Mouse (Mus musculus) forebrain, postnatal 0 days (tissue): Measurements from ENCODE around the gene Mapre3. TPM values are rescaled to one million over a fixed set of nuclear protein-coding genes. Genes with fewer than 3 reads are reported as not detected.

Source experiments
- ATAC-seq: fragments of 200-750 bp; cut with Nextera tagmentation; 2 replicates; pipeline ENCODE4 v1.8.0; 2017; ENCODE audit warnings: mild to moderate bottlenecking, moderate library complexity
- DNase-seq: peaks from one replicate; pipeline ENCODE4 v3.0.0-alpha.2; 2015
- H3K27ac ChIP-seq: fragments of 300-500 bp; sonication (generic); 2 replicates; pipeline ENCODE4 v1.5.1; 2014; ENCODE audit warnings: low read depth, mild to moderate bottlenecking, antibody characterized with exemption, low read length, moderate library complexity, mixed read lengths
- H3K27me3 ChIP-seq: fragments of 300-500 bp; sonication (generic); 2 replicates; pipeline ENCODE4 v1.6.1; 2014; ENCODE audit warnings: mild to moderate bottlenecking, low read length, mixed read lengths; ENCODE audit not compliant: insufficient read depth
- H3K36me3 ChIP-seq: fragments of 300-500 bp; sonication (generic); 2 replicates; pipeline ENCODE4 v1.6.1; 2014; ENCODE audit warnings: mild to moderate bottlenecking, moderate library complexity; ENCODE audit not compliant: insufficient read depth
- H3K4me1 ChIP-seq: fragments of 300-500 bp; sonication (generic); 2 replicates; pipeline ENCODE4 v1.6.1; 2014; ENCODE audit warnings: antibody characterized with exemption; ENCODE audit not compliant: insufficient read depth
- H3K4me2 ChIP-seq: fragments of 300-500 bp; sonication (generic); 2 replicates; pipeline ENCODE4 v1.6.1; 2014; ENCODE audit warnings: low read depth, mild to moderate bottlenecking, moderate library complexity
- H3K4me3 ChIP-seq: fragments of 300-500 bp; sonication (generic); 2 replicates; pipeline ENCODE4 v1.5.1; 2014; ENCODE audit warnings: low read depth, low read length, mixed read lengths
- H3K9ac ChIP-seq: fragments of 300-500 bp; sonication (generic); 2 replicates; pipeline ENCODE4 v1.6.1; 2014; ENCODE audit warnings: mild to moderate bottlenecking
- H3K9me3 ChIP-seq: fragments of 300-500 bp; sonication (generic); 2 replicates; pipeline ENCODE4 v1.6.1; 2016; ENCODE audit warnings: low read length
- CTCF ChIP-seq: sonication (generic); IDR thresholded peaks from 2 replicates; pipeline ENCODE4 v1.5.1; 2016; ENCODE audit warnings: antibody characterized with exemption, control low read depth, low read depth
- WGBS: fragments of 180-500 bp; shearing (Covaris S2); extraction: QIAGEN DNeasy Blood & Tissue Kit; methylation state at CpG from one replicate; pipeline ENCODE4 v1.1.7; 2014; 5-methylcytosine and 5-hydroxymethylcytosine counted together
- polyA plus RNA-seq: library from polyadenylated mRNA; unstranded; fragments of >200 nt; fragmentation: Nextera tagmentation; extraction: Ambion mirVana; gene quantifications from 2 replicates; pipeline ENCODE4 v1.2.1, GENCODE M21; 2015
- total RNA-seq: library from RNA; depleted of rRNA; stranded (reverse); fragments of >200 nt; gene quantifications from 2 replicates; pipeline ENCODE4 v1.2.3, GENCODE M21; 2014; rRNA removed

The Mapre3 gene
- total RNA-seq (48.2 and 55.0 TPM in 2 replicates), polyA plus RNA-seq (113 and 141 TPM in 2 replicates)

DNA sequence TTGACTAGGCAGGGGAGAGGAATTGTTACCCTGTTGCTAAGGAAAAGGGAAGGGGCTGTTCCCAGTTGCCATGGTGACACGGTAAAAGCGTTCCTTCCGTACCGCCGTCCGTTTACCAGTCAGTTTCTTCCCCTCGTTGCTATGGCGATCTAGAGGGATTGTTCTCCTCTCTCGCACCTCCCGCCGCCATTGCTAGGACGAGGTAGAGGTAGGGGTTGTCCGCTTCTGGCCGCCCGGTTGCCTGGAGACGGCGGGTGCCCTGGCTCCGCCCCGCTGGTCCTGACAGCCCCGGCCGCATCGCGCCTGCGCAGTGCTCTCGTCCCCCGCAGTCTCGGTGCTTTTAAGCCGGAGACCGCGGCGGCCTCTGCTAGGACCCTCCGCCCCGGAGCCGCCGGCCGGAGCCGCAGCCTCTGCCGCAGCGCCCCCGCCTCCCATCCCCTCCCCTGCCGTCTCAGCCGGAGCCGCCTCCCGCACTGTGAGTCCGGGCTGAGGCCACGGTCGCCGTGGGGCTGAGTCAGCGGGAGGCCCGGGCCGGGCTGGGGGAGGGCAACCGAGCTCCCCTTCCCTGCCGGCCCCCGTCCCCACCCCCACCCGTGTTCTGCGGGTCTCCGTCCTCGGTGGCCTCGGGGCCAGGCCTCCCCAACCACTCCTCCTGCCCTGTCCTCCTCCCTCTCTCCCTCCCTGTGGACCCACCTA lies at the start of gene Mapre3:
Gene Mapre3, plus strand, starts transcription at position 218 of the 696 bp plus-strand sequence.
- H3K27ac ChIP-seq: peak within 1 kb of the TSS; percentile 90
- ATAC-seq (peak; percentile 97), DNase-seq (peak; percentile 95)
- no peaks in the 10 kb centered on the region for H3K36me3 ChIP-seq
- no peaks in the 10 kb centered on the region; the same call in 1 of the 2 replicates for H3K27me3 ChIP-seq
- no peak for TF ChIP-seq CTCF
- peak within 1 kb of the TSS; percentile 93 for H3K4me3 ChIP-seq
- peak within 1 kb of the TSS; percentile 86 for H3K4me2 ChIP-seq
- peaks cover 24% of the 10 kb centered on the region for H3K4me1 ChIP-seq
- WGBS: under 1% methylated on average over 50 of the region's 59 CpGs
- H3K9me3 ChIP-seq: no peaks in the 10 kb centered on the region
- H3K9ac ChIP-seq: peak within 1 kb of the TSS; percentile 84

DNA sequence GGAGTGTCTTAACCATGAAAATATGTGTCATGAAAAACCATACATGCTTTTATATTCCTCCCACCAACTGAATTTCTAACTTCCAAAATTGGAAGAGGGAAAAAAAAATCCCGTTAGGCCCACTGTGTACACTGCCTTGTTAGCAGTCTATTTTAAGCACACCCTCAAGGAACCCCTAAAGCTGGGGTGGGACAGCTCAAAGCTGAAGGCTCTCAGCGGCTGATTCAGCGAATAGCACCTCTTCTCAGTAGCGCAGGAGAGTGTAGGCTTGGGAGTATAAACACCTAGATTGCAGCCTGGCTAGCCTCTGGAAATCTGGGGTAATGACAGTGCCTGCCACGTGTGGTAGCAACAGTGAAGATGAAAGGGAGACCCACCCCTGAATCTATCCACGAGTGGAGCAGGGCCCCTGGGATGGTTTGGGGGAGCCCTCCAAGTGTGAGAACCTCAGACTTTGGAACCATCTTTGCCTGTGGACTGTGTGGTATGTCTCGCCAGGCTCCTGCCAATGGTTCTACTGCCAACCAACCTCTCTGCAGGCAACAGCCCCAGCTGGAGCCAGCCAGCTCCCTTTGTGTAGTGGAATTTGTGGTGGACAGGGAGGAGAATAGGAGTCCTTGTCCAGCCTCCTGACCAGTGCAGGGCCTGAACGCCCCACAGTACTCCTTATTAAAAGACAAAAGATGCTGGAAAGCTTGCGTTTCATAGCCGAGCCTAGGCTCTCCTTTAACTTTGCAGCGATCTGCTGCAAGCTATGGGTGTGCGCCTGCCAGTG lies 48.7 kb upstream of the Mapre3 start:
- H3K4me1 ChIP-seq: peaks cover 44% of the 10 kb centered on the region
- no peak overlapping the region for H3K4me2 ChIP-seq
- H3K27me3 ChIP-seq: no peaks in the 10 kb centered on the region
- H3K4me3 ChIP-seq: no peak overlapping the region
- TF ChIP-seq CTCF: no peak
- ATAC-seq: peak; percentile 17
- H3K36me3 ChIP-seq: peaks cover 21% of the 10 kb centered on the region
- no peak overlapping the region for H3K9ac ChIP-seq
- peak overlapping the region; percentile 51 for H3K27ac ChIP-seq
- H3K9me3 ChIP-seq: no peaks in the 10 kb centered on the region
- 41% methylated on average over 12 of the region's 12 CpGs for WGBS
- no peak for DNase-seq

DNA sequence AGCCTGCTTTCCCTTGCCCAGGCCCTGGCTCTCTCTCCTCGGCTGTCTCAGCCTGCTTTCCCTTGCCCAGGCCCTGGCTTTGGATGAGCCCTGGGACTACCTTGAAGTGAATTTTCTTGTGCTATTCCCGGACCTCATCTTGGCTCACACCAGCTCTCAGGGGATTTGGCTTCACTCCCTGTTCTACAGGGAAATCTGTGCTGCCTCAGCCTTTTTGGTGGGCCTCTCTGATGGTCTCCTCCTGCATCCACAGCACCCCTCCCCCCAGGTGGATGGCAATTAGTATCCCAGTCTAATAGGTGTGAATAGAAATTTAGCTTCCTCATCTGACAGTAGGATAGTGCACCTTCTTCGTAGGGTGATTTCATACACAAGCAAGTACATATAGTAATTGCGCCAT lies 46.4 kb upstream of the Mapre3 start:
- 0 out of 2 replicates have a peak overlapping the region, but pooled peaks have one; percentile 28 for H3K9ac ChIP-seq
- H3K4me1 ChIP-seq: peaks cover 35% of the 10 kb centered on the region
- no peak overlapping the region for H3K4me2 ChIP-seq
- no peaks in the 10 kb centered on the region for H3K9me3 ChIP-seq
- ATAC-seq (no peak), DNase-seq (no peak)
- H3K27ac ChIP-seq: peak overlapping the region; percentile 76
- WGBS: 51% methylated on average over 4 of the region's 4 CpGs
- peaks cover 13% of the 10 kb centered on the region for H3K36me3 ChIP-seq
- no peak overlapping the region for H3K4me3 ChIP-seq
- no peak for TF ChIP-seq CTCF
- H3K27me3 ChIP-seq: no peaks in the 10 kb centered on the region

DNA sequence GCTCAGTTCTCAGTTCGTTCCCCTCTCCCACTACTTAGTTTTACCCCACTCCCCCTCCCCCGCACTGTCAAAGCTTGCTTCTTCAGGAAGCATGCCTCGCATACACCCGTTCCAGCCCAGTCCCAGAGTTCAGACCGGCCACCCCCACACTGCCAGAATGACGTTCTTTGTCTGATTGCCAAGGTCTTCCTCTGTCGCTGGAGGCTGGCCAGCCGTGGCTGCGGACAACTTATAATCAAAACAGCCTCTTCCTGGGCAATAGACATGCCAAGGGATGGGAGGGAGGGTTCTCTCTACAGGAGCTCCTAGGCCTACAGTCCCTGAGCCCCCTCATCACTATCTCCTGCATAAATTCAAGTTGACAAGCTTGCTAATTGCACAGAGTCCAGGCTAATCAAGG lies 45.8 kb upstream of the Mapre3 start:
- Histone ChIP-seq H3K4me3 (no peak overlapping the region), H3K4me1 (peaks cover 32% of the 10 kb centered on the region), H3K4me2 (no peak overlapping the region), H3K27ac (peak overlapping the region; percentile 76; the same call in 1 of the 2 replicates), H3K27me3 (no peaks in the 10 kb centered on the region), H3K36me3 (peaks cover 13% of the 10 kb centered on the region), H3K9ac (no peak overlapping the region), H3K9me3 (no peaks in the 10 kb centered on the region)
- no peak for DNase-seq
- 8% methylated on average over 9 of the region's 9 CpGs for WGBS
- ATAC-seq: peak; percentile 38
- TF ChIP-seq CTCF: no peak

DNA sequence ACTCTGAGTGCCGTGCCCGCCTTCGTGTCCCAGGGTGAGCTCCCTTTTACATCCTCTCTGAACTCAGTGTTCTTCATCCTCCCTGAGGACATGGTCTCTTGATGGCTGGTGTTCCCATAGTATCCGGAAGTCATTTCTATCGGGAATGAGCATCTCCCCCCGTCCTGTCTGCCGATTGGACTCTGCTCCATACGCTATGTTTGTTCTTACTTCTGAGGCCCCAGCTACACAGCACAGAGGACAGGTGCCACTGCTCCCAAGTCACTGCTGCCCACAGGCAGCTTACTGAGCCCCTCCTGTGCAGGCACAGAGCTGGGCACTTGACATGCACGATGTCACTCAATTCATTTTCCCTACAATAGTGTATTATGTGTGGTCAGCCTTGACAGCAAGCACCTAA lies 45.4 kb upstream of the Mapre3 start:
- no peak overlapping the region for H3K4me2 ChIP-seq
- no peak overlapping the region for H3K9ac ChIP-seq
- H3K9me3 ChIP-seq: no peaks in the 10 kb centered on the region
- 0 out of 2 replicates have a peak overlapping the region, but pooled peaks have one; percentile 76 for H3K27ac ChIP-seq
- WGBS: 74% methylated on average over 9 of the region's 9 CpGs
- peaks cover 11% of the 10 kb centered on the region for H3K36me3 ChIP-seq
- ATAC-seq: no peak
- no peak overlapping the region for H3K4me3 ChIP-seq
- H3K4me1 ChIP-seq: peaks cover 32% of the 10 kb centered on the region
- no peaks in the 10 kb centered on the region for H3K27me3 ChIP-seq
- no peak for DNase-seq
- TF ChIP-seq CTCF: no peak

DNA sequence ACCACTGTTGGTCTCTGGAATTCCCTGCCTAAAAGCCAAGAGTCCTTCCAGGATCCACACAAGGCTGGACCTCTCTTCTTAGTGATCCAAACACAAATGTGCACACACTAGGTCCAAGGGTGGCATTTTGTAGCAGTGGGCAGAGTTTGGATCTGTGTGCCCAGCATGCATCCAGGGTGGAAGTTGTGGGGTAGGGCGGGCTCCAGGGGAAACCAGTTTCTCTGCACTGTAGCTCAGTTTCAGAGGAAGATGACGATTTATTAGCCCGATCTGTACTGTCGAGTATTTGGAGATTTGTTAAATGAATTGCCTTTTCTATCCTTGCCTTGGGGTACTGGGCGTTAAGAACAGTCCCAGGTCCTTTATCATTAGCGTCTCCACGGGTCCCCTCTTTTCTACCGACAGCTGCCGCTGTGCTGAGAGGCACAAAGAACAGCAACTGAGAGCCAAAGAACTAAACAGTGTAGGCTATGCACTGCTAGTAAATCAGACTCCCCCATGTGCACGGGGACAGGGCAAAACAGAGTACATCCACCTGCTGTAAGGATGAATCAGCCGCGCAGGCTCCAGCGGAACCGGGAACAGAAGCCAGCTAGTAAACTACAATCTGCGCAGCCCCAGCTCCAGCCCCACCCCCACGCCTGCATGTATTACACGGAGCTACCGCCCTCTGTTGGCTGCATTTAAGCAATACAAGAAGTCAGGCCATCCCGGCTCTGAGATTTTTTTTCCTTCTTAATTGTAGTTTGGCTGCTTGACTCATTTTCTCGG lies 39.7 kb upstream of the Mapre3 start:
- Histone ChIP-seq H3K4me2 (peak overlapping the region; percentile 37), H3K36me3 (peaks cover 23% of the 10 kb centered on the region), H3K27ac (peak overlapping the region; percentile 69), H3K9ac (peak overlapping the region; percentile 29; the same call in 1 of the 2 replicates), H3K4me3 (peak overlapping the region; percentile 11; the same call in 1 of the 2 replicates), H3K27me3 (no peaks in the 10 kb centered on the region), H3K4me1 (peaks cover 14% of the 10 kb centered on the region), H3K9me3 (no peaks in the 10 kb centered on the region)
- ATAC-seq: peak; percentile 92
- peak; percentile 90 for TF ChIP-seq CTCF
- peak; percentile 96 for DNase-seq
- whole genome bisulfite sequencing: 5% methylated on average over 20 of the region's 20 CpGs
